Mouse (Mus musculus) intestine, embryonic 14.5 days (tissue): ENCODE measurements around the gene Tsga10. TPM values are rescaled to one million over a fixed set of nuclear protein-coding genes. Genes with fewer than 3 reads are reported as not detected.

Source experiments
- polyA plus RNA-seq: library from polyadenylated mRNA; unstranded; fragments of >200 nt; fragmentation: Nextera tagmentation; extraction: Ambion mirVana; gene quantifications from 2 replicates; pipeline ENCODE4 v1.2.1, GENCODE M21; 2014

The Tsga10 gene
- polyA plus RNA-seq, 1 experiment from 2014 or later = 4.9 TPM

Other genes starting within 250 kb of the Tsga10 start
- 11.8 and 12.6 TPM in 2 replicates for gene 2010300C02Rik, start 146.3 kb downstream of the Tsga10 start, polyA plus RNA-seq
- gene Lipt1, start 5.3 kb upstream of the Tsga10 start, polyA plus RNA-seq = 9.0 and 9.6 TPM in 2 replicates
- gene Mitd1, start 24.0 kb upstream of the Tsga10 start, polyA plus RNA-seq = 29.1 and 30.6 TPM in 2 replicates
- 269 and 295 TPM in 2 replicates for gene Mrpl30, start 24.0 kb upstream of the Tsga10 start, polyA plus RNA-seq
- gene Lyg2, start 50.1 kb upstream of the Tsga10 start, polyA plus RNA-seq = not detected in 2 replicates
- gene Lyg1, start 91.3 kb upstream of the Tsga10 start, polyA plus RNA-seq = not detected in 2 replicates
- gene Txndc9, start 131.5 kb upstream of the Tsga10 start, polyA plus RNA-seq = 135 and 138 TPM in 2 replicates
- gene Eif5b, start 131.6 kb upstream of the Tsga10 start, polyA plus RNA-seq = 25.7 and 27.1 TPM in 2 replicates